Mouse (Mus musculus): ENCODE data around the gene Bcar1. TPM values are rescaled to one million over a fixed set of nuclear protein-coding genes. Genes with fewer than 3 reads are reported as not detected.

Gene Bcar1
- polyA plus RNA-seq, 1 experiment: 20.4 TPM

DNA sequence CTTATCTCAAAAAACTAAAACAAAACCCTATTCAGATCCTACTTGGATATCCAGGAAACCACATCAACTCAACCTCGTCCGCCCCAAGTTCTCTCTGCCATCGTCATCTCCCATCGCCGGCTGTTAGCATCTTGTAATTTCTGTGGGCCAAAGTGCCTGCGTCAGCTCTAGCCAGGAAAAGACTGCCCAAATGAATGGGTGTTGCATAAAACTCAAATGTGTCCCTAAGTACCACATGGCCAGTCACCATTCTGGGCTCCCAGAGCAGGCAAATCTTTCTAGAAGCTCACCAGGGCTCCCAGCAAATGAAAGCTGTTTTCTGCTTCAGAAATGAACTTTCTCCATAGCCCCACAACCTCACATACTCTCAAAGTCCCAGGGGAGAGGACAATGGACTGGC lies 2.1 kb downstream of the Bcar1 start:
- H3K4me1 ChIP-seq (ENCODE audit: control insufficient read depth, insufficient read depth, insufficient read length): no peaks in the 10 kb centered on the region; the same call in 1 of the 2 replicates

DNA sequence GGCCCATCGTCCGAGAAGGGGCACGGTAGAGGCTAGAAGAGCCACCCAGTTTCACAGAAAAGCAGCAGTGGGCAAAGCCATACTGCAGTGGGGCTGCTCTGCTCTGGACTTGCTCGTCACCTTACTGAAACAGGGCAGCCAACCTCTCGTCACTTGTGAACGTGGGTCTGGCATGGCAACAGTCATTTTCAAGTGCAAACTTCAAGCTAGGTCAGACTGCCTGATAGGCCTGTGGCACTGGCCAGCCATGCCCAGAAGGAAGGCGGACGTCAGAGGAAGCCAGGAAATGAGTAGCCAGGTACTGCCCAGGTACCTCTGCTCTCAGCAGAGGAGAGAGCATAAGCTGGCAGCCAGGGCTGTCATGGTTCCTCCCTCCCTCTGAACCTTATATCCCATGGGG lies 2.6 kb downstream of the Bcar1 start:
- no peak for TF ChIP-seq POLR2A (IDR thresholded peaks at IDR 0.05; ENCODE audit: low read depth, low read length)
- TF ChIP-seq CTCF (IDR thresholded peaks at IDR 0.05; ENCODE audit: extremely low read depth, insufficient read depth, insufficient read length, insufficient replicate concordance): no peak
- Histone ChIP-seq H3K27ac (ENCODE audit: insufficient read depth, low read length) (no peak overlapping the region), H3K4me3 (ENCODE audit: extremely low read depth, insufficient read depth, insufficient read length) (no peak overlapping the region), H3K36me3 (ENCODE audit: control insufficient read depth, insufficient read depth, low read length) (no peaks in the 10 kb centered on the region), H3K27me3 (ENCODE audit: control insufficient read depth, insufficient read depth, low read length) (peaks cover 15% of the 10 kb centered on the region), H3K4me1 (ENCODE audit: control insufficient read depth, insufficient read depth, insufficient read length) (no peaks in the 10 kb centered on the region; the same call in 1 of the 2 replicates)
- no peak for DNase-seq (ENCODE audit: low read depth in 1 of 2, low spot score in 2 of 2)
- WGBS: 77% methylated on average over 8 of the region's 8 CpGs

More for the DNA sequence above, 2.1 kb downstream of the Bcar1 start:
- Histone ChIP-seq H3K4me3 (ENCODE audit: extremely low read depth, insufficient read depth, insufficient read length) (no peak overlapping the region), H3K27ac (ENCODE audit: insufficient read depth, low read length) (no peak overlapping the region), H3K36me3 (ENCODE audit: control insufficient read depth, insufficient read depth, low read length) (no peaks in the 10 kb centered on the region), H3K27me3 (ENCODE audit: control insufficient read depth, insufficient read depth, low read length) (peaks cover 17% of the 10 kb centered on the region)
- no peak for TF ChIP-seq CTCF (IDR thresholded peaks at IDR 0.05; ENCODE audit: extremely low read depth, insufficient read depth, insufficient read length, insufficient replicate concordance)
- TF ChIP-seq POLR2A (IDR thresholded peaks at IDR 0.05; ENCODE audit: low read depth, low read length): no peak
- 32% methylated on average over 6 of the region's 6 CpGs for WGBS
- no peak for DNase-seq (ENCODE audit: low read depth in 1 of 2, low spot score in 2 of 2)

- H3K27ac ChIP-seq (ENCODE audit: insufficient read depth, low read length): no peak overlapping the region
- 82% methylated on average over 7 of the region's 7 CpGs for WGBS
- TF ChIP-seq CTCF (IDR thresholded peaks at IDR 0.05; ENCODE audit: extremely low read depth, insufficient read depth, insufficient read length, insufficient replicate concordance): no peak
- no peak for TF ChIP-seq POLR2A (IDR thresholded peaks at IDR 0.05; ENCODE audit: low read depth, low read length)
- no peak for DNase-seq (ENCODE audit: low read depth in 1 of 2, low spot score in 2 of 2)
- no peaks in the 10 kb centered on the region for H3K36me3 ChIP-seq (ENCODE audit: control insufficient read depth, insufficient read depth, low read length)
- no peak overlapping the region for H3K4me3 ChIP-seq (ENCODE audit: extremely low read depth, insufficient read depth, insufficient read length)
- H3K27me3 ChIP-seq (ENCODE audit: control insufficient read depth, insufficient read depth, low read length): peaks cover 12% of the 10 kb centered on the region
- no peaks in the 10 kb centered on the region; the same call in 1 of the 2 replicates for H3K4me1 ChIP-seq (ENCODE audit: control insufficient read depth, insufficient read depth, insufficient read length)
Observed at GRCm38 (mm10) chr8:111740301-111740711, 3.3 kb downstream of the Bcar1 start.

GRCm38 (mm10) chr8:111739604-111740003 lies 4.0 kb downstream of the Bcar1 start:
- no peak overlapping the region; the same call in 1 of the 2 replicates for H3K27ac ChIP-seq (ENCODE audit: insufficient read depth, low read length)
- no peaks in the 10 kb centered on the region; the same call in 1 of the 2 replicates for H3K4me1 ChIP-seq (ENCODE audit: control insufficient read depth, insufficient read depth, insufficient read length)
- no peak for TF ChIP-seq CTCF (IDR thresholded peaks at IDR 0.05; ENCODE audit: extremely low read depth, insufficient read depth, insufficient read length, insufficient replicate concordance)
- TF ChIP-seq POLR2A (IDR thresholded peaks at IDR 0.05; ENCODE audit: low read depth, low read length): no peak
- no peak overlapping the region for H3K4me3 ChIP-seq (ENCODE audit: extremely low read depth, insufficient read depth, insufficient read length)
- peaks cover 12% of the 10 kb centered on the region for H3K27me3 ChIP-seq (ENCODE audit: control insufficient read depth, insufficient read depth, low read length)
- no peak for DNase-seq (ENCODE audit: low read depth in 1 of 2, low spot score in 2 of 2)
- H3K36me3 ChIP-seq (ENCODE audit: control insufficient read depth, insufficient read depth, low read length): no peaks in the 10 kb centered on the region
- 26% methylated on average over 7 of the region's 7 CpGs for WGBS

DNA sequence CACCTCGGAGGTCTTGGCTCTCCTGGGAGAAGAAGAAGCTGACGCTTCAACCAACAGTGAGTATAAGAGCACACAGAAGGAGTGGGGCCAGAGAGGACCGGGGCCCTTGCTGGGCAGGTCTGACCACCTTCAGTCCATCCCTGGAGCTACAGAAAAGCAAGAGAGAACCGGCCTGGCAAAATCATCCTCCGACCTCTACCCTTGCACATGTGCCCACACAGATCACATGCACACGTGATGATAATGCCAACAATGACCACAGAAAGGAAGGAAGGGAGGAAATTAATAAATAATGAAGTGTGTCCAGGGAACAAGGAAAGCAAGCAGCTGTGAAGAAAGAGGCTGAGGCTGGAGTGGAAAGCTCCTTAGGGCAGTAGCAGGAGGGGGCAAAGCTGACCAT lies 4.7 kb downstream of the Bcar1 start:
- no peak overlapping the region for H3K4me3 ChIP-seq (ENCODE audit: extremely low read depth, insufficient read depth, insufficient read length)
- no peaks in the 10 kb centered on the region for H3K36me3 ChIP-seq (ENCODE audit: control insufficient read depth, insufficient read depth, low read length)
- H3K27me3 ChIP-seq (ENCODE audit: control insufficient read depth, insufficient read depth, low read length): peaks cover 10% of the 10 kb centered on the region
- H3K27ac ChIP-seq (ENCODE audit: insufficient read depth, low read length): no peak overlapping the region
- H3K4me1 ChIP-seq (ENCODE audit: control insufficient read depth, insufficient read depth, insufficient read length): no peaks in the 10 kb centered on the region; the same call in 1 of the 2 replicates
- TF ChIP-seq POLR2A (IDR thresholded peaks at IDR 0.05; ENCODE audit: low read depth, low read length) (no peak), CTCF (IDR thresholded peaks at IDR 0.05; ENCODE audit: extremely low read depth, insufficient read depth, insufficient read length, insufficient replicate concordance) (no peak)
- DNase-seq (ENCODE audit: low read depth in 1 of 2, low spot score in 2 of 2): no peak
- WGBS: 62% methylated on average over 6 of the region's 6 CpGs

GRCm38 (mm10) chr8:111736321-111736720 lies 7.3 kb downstream of the Bcar1 start:
- Histone ChIP-seq H3K27me3 (ENCODE audit: control insufficient read depth, insufficient read depth, low read length) (peaks cover 9% of the 10 kb centered on the region), H3K36me3 (ENCODE audit: control insufficient read depth, insufficient read depth, low read length) (no peaks in the 10 kb centered on the region), H3K4me3 (ENCODE audit: extremely low read depth, insufficient read depth, insufficient read length) (no peak overlapping the region), H3K27ac (ENCODE audit: insufficient read depth, low read length) (peak overlapping the region; percentile 23; the same call in 1 of the 2 replicates), H3K4me1 (ENCODE audit: control insufficient read depth, insufficient read depth, insufficient read length) (peaks cover 3% of the 10 kb centered on the region; the same call in 1 of the 2 replicates)
- TF ChIP-seq CTCF (IDR thresholded peaks at IDR 0.05; ENCODE audit: extremely low read depth, insufficient read depth, insufficient read length, insufficient replicate concordance) (no peak), POLR2A (IDR thresholded peaks at IDR 0.05; ENCODE audit: low read depth, low read length) (no peak)
- 74% methylated on average over 7 of the region's 7 CpGs for WGBS
- no peak for DNase-seq (ENCODE audit: low read depth in 1 of 2, low spot score in 2 of 2)

- Histone ChIP-seq H3K4me1 (ENCODE audit: control insufficient read depth, insufficient read depth, insufficient read length) (peaks cover 6% of the 10 kb centered on the region; the same call in 1 of the 2 replicates), H3K4me3 (ENCODE audit: extremely low read depth, insufficient read depth, insufficient read length) (no peak overlapping the region), H3K27ac (ENCODE audit: insufficient read depth, low read length) (peak overlapping the region; percentile 0; the same call in 1 of the 2 replicates), H3K36me3 (ENCODE audit: control insufficient read depth, insufficient read depth, low read length) (no peaks in the 10 kb centered on the region), H3K27me3 (ENCODE audit: control insufficient read depth, insufficient read depth, low read length) (peaks cover 14% of the 10 kb centered on the region)
- no peak for TF ChIP-seq POLR2A (IDR thresholded peaks at IDR 0.05; ENCODE audit: low read depth, low read length)
- no peak for TF ChIP-seq CTCF (IDR thresholded peaks at IDR 0.05; ENCODE audit: extremely low read depth, insufficient read depth, insufficient read length, insufficient replicate concordance)
- WGBS: 67% methylated on average over 4 of the region's 4 CpGs
- DNase-seq (ENCODE audit: low read depth in 1 of 2, low spot score in 2 of 2): no peak
Observed at GRCm38 (mm10) chr8:111735791-111736190, 7.8 kb downstream of the Bcar1 start.

Data from spleen, adult 2 months (tissue).